Mouse (Mus musculus) embryo, embryonic 10.5 days (tissue): Measurements from ENCODE around the gene Acot1.

Source experiments
- DNase-seq: peaks from one replicate; pipeline ENCODE4 v3.0.0-alpha.2; 2015; ENCODE audit warnings: low spot score

The Acot1 gene

GRCm38 (mm10) chr12:84063228-84063627 is 53.9 kb downstream of the Acot1 start:
- DNase-seq: no peak

GRCm38 (mm10) chr12:84063833-84064232 is 54.5 kb downstream of the Acot1 start:
- no peak for DNase-seq

GRCm38 (mm10) chr12:84064621-84065020 is 55.3 kb downstream of the Acot1 start:
- DNase-seq: no peak

- no peak for DNase-seq
These were observed 58.5 kb downstream of the Acot1 start for GRCm38 (mm10) chr12:84067752-84068151.
